Mouse (Mus musculus) CH12.LX (cell line): ENCODE results near the gene Sertad3. TPM values are rescaled to one million over a fixed set of nuclear protein-coding genes. Genes with fewer than 3 reads are reported as not detected.

Experiments used
- DNase-seq: peaks from one replicate; pipeline ENCODE4 v3.0.0-alpha.2; 2013; ENCODE audit errors: extremely low read depth
- H3K27ac ChIP-seq: 2 replicates; pipeline ENCODE4 v1.5.1; 2012; ENCODE audit warnings: low read depth, mild to moderate bottlenecking, control low read depth, moderate library complexity; ENCODE audit not compliant: insufficient read depth
- H3K27me3 ChIP-seq: replicated peaks from 2 replicates; pipeline ENCODE3; 2012; ENCODE audit warnings: inconsistent platforms
- H3K36me3 ChIP-seq, 2 experiments: replicated peaks in 1 of 2; 2 replicates each; pipeline versions ENCODE3 to v1.6.1; 2012; ENCODE audit warnings: inconsistent platforms in 1 of 2, low read length in 1 of 2, mild to moderate bottlenecking in 1 of 2, mixed read lengths in 1 of 2, moderate library complexity in 1 of 2; ENCODE audit not compliant: control insufficient read depth in 1 of 2, insufficient read depth in 1 of 2
- H3K4me1 ChIP-seq, 2 experiments: 2 replicates each; pipeline ENCODE4 v1.6.1; 2012; ENCODE audit warnings: inconsistent platforms in 1 of 2, moderate library complexity in 1 of 2; ENCODE audit not compliant: insufficient read depth in 2 of 2, control insufficient read depth in 1 of 2
- H3K4me2 ChIP-seq: 2 replicates; pipeline ENCODE4 v1.6.1; 2012; ENCODE audit warnings: low read depth, mild to moderate bottlenecking, control low read depth; ENCODE audit not compliant: poor library complexity, insufficient read depth, severe bottlenecking
- H3K4me3 ChIP-seq, 3 experiments: fragments of 150-350 bp in 1 of 3; sonication (generic) in 1 of 3; replicated peaks in 1 of 3; 2 replicates each; pipeline versions ENCODE3 to v1.5.1; 2011 to 2012; ENCODE audit warnings: low read depth in 2 of 3, low read length in 2 of 3, mild to moderate bottlenecking in 2 of 3, moderate library complexity in 2 of 3, control low read depth in 1 of 3, improper control_type of control experiment in 1 of 3, inconsistent platforms in 1 of 3, mixed read lengths in 1 of 3; ENCODE audit not compliant: poor library complexity in 1 of 3
- H3K79me2 ChIP-seq: replicated peaks from 2 replicates; pipeline ENCODE4 v1.6.1; 2012; ENCODE audit warnings: mild to moderate bottlenecking, moderate library complexity; ENCODE audit not compliant: control insufficient read depth, poor library complexity, insufficient read depth, severe bottlenecking; ENCODE audit errors: extremely low read depth
- H3K9ac ChIP-seq: 2 replicates; pipeline ENCODE4 v1.6.1; 2012; ENCODE audit warnings: low read depth, mild to moderate bottlenecking, control low read depth, moderate library complexity; ENCODE audit not compliant: insufficient read depth
- H3K9me3 ChIP-seq: replicated peaks from 2 replicates; pipeline ENCODE3; 2012; ENCODE audit warnings: low read length, inconsistent platforms, mixed read lengths
- BHLHE40 ChIP-seq: IDR thresholded peaks from 2 replicates; pipeline ENCODE4 v1.6.1; 2011; ENCODE audit warnings: mild to moderate bottlenecking, low read depth, low read length, improper control_type of control experiment
- CTCF ChIP-seq, 2 experiments: IDR thresholded peaks in 1 of 2; conservative IDR thresholded peaks in 1 of 2; 2 replicates each; pipeline ENCODE4 v1.5.1; 2011 to 2012; ENCODE audit warnings: low read depth in 2 of 2, low read length in 2 of 2, improper control_type of control experiment in 1 of 2, inconsistent platforms in 1 of 2, mild to moderate bottlenecking in 1 of 2, moderate library complexity in 1 of 2
- E2F4 ChIP-seq: IDR thresholded peaks from 2 replicates; pipeline ENCODE4 v1.6.1; 2011; ENCODE audit warnings: low read depth, low read length, improper control_type of control experiment; ENCODE audit not compliant: insufficient replicate concordance
- ELF1 ChIP-seq: IDR thresholded peaks from 2 replicates; pipeline ENCODE4 v1.6.1; 2014; ENCODE audit warnings: low read depth, mild to moderate bottlenecking, inconsistent platforms, low read length, improper control_type of control experiment
- EP300 ChIP-seq: IDR thresholded peaks from 2 replicates; pipeline ENCODE4 v1.6.1; 2011; ENCODE audit warnings: low read length, improper control_type of control experiment
- ETS1 ChIP-seq: conservative IDR thresholded peaks from 2 replicates; pipeline ENCODE4 v1.6.1; 2012; ENCODE audit warnings: low read depth, mild to moderate bottlenecking, inconsistent platforms, low read length, improper control_type of control experiment, moderate library complexity
- IRF4 ChIP-seq: IDR thresholded peaks from 2 replicates; pipeline ENCODE4 v1.6.1; 2014; ENCODE audit warnings: low read depth, mild to moderate bottlenecking, inconsistent platforms, low read length, improper control_type of control experiment
- MAFK ChIP-seq: IDR thresholded peaks from 2 replicates; pipeline ENCODE4 v1.6.1; 2011; ENCODE audit warnings: low read length, improper control_type of control experiment; ENCODE audit not compliant: insufficient replicate concordance
- MAZ ChIP-seq: IDR thresholded peaks from 2 replicates; pipeline ENCODE4 v1.6.1; 2012; ENCODE audit warnings: low read depth, mild to moderate bottlenecking, inconsistent platforms, low read length, improper control_type of control experiment, moderate library complexity
- MEF2A ChIP-seq: IDR thresholded peaks from 2 replicates; pipeline ENCODE4 v1.6.1; 2014; ENCODE audit warnings: low read depth, mild to moderate bottlenecking, inconsistent platforms, low read length, improper control_type of control experiment, borderline replicate concordance
- MXI1 ChIP-seq: IDR thresholded peaks from 2 replicates; pipeline ENCODE4 v1.6.1; 2011; ENCODE audit warnings: mild to moderate bottlenecking, low read depth, low read length, improper control_type of control experiment
- MYC ChIP-seq: IDR thresholded peaks from 2 replicates; pipeline ENCODE4 v1.6.1; 2011; ENCODE audit warnings: low read depth, mild to moderate bottlenecking, improper control_type of control experiment, low read length
- NELFE ChIP-seq: IDR thresholded peaks from 2 replicates; pipeline ENCODE4 v1.6.1; 2011; ENCODE audit warnings: low read depth, low read length, improper control_type of control experiment
- PAX5 ChIP-seq: IDR thresholded peaks from 2 replicates; pipeline ENCODE4 v1.6.1; 2012; ENCODE audit warnings: low read length, inconsistent platforms, mixed read lengths
- POLR2AphosphoS2 ChIP-seq: IDR thresholded peaks from 2 replicates; pipeline ENCODE4 v1.6.1; 2011; ENCODE audit warnings: low read depth, low read length, improper control_type of control experiment
- SIN3A ChIP-seq: IDR thresholded peaks from 2 replicates; pipeline ENCODE4 v1.6.1; 2012; ENCODE audit warnings: low read length, improper control_type of control experiment, inconsistent platforms
- SMC3 ChIP-seq: IDR thresholded peaks from 2 replicates; pipeline ENCODE4 v1.6.1; 2011; ENCODE audit warnings: low read depth, low read length, improper control_type of control experiment
- TBP ChIP-seq: conservative IDR thresholded peaks from 2 replicates; pipeline ENCODE4 v1.6.1; 2011; ENCODE audit warnings: low read depth, low read length, improper control_type of control experiment
- TCF12 ChIP-seq: IDR thresholded peaks from 2 replicates; pipeline ENCODE4 v1.6.1; 2014; ENCODE audit warnings: low read depth, mild to moderate bottlenecking, inconsistent platforms, low read length, improper control_type of control experiment
- UBTF ChIP-seq: IDR thresholded peaks from 2 replicates; pipeline ENCODE4 v1.6.1; 2012; ENCODE audit warnings: low read depth, mild to moderate bottlenecking, inconsistent platforms, low read length, improper control_type of control experiment, moderate library complexity
- USF1 ChIP-seq: IDR thresholded peaks from 2 replicates; pipeline ENCODE4 v1.6.1; 2014; ENCODE audit warnings: low read depth, mild to moderate bottlenecking, inconsistent platforms, low read length, improper control_type of control experiment
- ZMIZ1 ChIP-seq: IDR thresholded peaks from 2 replicates; pipeline ENCODE4 v1.6.1; 2012; ENCODE audit warnings: low read depth, mild to moderate bottlenecking, inconsistent platforms, low read length, improper control_type of control experiment
- ZNF384 ChIP-seq: IDR thresholded peaks from 2 replicates; pipeline ENCODE4 v1.6.1; 2012; ENCODE audit warnings: low read depth, low read length, improper control_type of control experiment, inconsistent platforms
- dilution Hi-C: fragments of 300-500 bp; cut with MboI; formaldehyde crosslinking; loops from 2 replicates; pipeline ENCODE4 v1.14.3; 2020; ENCODE audit warnings: low sequenced_read_pairs; ENCODE audit not compliant: extremely low pct_unique_long_range_greater_than_20kb, extremely low pct_ligation_motif_present
- in situ Hi-C: fragments of 300-500 bp; cut with MboI; formaldehyde crosslinking; loops from 3 replicates; pipeline ENCODE4 v1.14.3; 2019; ENCODE audit warnings: low sequenced_read_pairs, low pct_ligation_motif_present, low pct_unique_long_range_greater_than_20kb, mixed read lengths
- polyA plus RNA-seq: library from polyadenylated mRNA; unstranded; fragments of >175 nt; gene quantifications from 2 replicates; pipeline ENCODE4 v1.2.1, GENCODE M21; 2012; ENCODE audit warnings: low read depth; ENCODE audit not compliant: insufficient read length
- total RNA-seq, 2 experiments: library from RNA; depleted of rRNA; stranded (reverse); fragments of 300-350 nt in 1 of 2; fragments of >200 nt in 1 of 2; gene quantifications; 2 replicates each; pipeline ENCODE4 v1.2.3; 2012 to 2014

Gene Sertad3
- total and polyA plus RNA-seq, 3 experiments: 2.7 to 3.9 (median 2.8) TPM

DNA sequence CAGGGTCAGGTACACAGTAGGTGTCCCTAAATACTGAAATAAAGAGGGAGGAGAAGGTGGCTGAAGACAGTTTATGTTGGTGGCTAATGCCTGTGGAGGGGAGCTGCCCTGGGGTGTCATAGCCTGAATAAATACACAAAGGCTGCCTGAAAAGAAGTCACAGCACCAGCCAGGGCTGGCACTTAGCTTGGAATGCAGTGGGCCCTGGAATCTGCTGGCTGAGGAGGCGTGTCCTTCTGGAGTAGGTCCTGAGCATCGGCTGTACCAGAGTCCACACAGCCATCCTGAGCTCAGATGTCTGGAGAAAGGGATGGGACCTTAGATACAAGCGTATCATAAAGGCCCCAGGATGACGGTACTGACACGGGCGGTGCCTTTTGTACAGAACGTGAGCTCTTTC is 18.3 kb downstream of the Sertad3 start:
- no peaks in the 10 kb centered on the region for H3K79me2 ChIP-seq
- dilution Hi-C loops (no loop called here), in situ Hi-C loops (no loop called here)
- no peaks in the 10 kb centered on the region for H3K27me3 ChIP-seq
- no peaks in the 10 kb centered on the region for H3K9me3 ChIP-seq
- no peak for DNase-seq
- TF ChIP-seq MXI1 (no peak), SMC3 (no peak), BHLHE40 (no peak), TBP (no peak), NELFE (no peak), TCF12 (no peak), UBTF (no peak), POLR2AphosphoS2 (no peak), IRF4 (no peak), ELF1 (no peak)
- H3K4me1 ChIP-seq: peaks cover 3 to 32% of the 10 kb centered on the region in 2 experiments
- H3K9ac ChIP-seq: no peak overlapping the region
- H3K36me3 ChIP-seq: peaks cover 0 to 10% of the 10 kb centered on the region in 2 experiments
- no peak overlapping the region for H3K4me3 ChIP-seq
- no peak overlapping the region for H3K27ac ChIP-seq
- no peak overlapping the region for H3K4me2 ChIP-seq

DNA sequence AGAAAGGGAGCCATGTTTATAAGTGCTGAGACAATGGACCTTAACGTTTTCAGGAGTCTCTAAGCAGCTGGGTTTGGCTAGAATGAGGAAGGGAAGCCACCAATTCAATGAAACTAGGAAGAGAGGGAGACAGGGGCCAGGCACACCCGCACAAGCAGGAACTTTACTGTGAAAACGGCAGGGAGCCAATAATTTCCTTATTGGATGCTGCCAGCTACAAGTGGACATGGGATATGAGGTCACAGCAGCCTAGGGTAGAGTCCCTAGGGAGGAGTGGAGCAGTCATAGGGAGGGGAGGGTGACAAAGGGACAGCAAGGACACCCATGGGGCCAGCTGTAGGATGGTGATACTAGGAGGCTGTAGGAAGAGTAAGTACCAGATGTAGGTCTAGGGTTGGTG is 19.5 kb downstream of the Sertad3 start:
- Histone ChIP-seq H3K4me3 (no peak overlapping the region), H3K4me1 (peaks cover 0 to 30% of the 10 kb centered on the region in 2 experiments), H3K36me3 (peaks cover 0 to 10% of the 10 kb centered on the region in 2 experiments), H3K79me2 (no peaks in the 10 kb centered on the region), H3K4me2 (no peak overlapping the region), H3K9me3 (no peaks in the 10 kb centered on the region), H3K9ac (no peak overlapping the region), H3K27me3 (no peaks in the 10 kb centered on the region), H3K27ac (no peak overlapping the region)
- dilution Hi-C loops (no loop called here), in situ Hi-C loops (no loop called here)
- no peak for DNase-seq
- TF ChIP-seq USF1 (no peak), EP300 (no peak), E2F4 (no peak), CTCF (conservative IDR thresholded peaks at IDR 0.05 in 1 of 2, IDR thresholded peaks at IDR 0.05 in 1 of 2; ENCODE audit: low read depth in 2 of 2, low read length in 2 of 2) (no peak), ZNF384 (no peak), PAX5 (no peak), MAFK (no peak), MXI1 (no peak), ZMIZ1 (no peak), MEF2A (no peak), SMC3 (no peak), ETS1 (no peak), MAZ (no peak), MYC (no peak), SIN3A (no peak)
